Mouse (Mus musculus): ENCODE data around the gene Lcn5. TPM values are rescaled to one million over a fixed set of nuclear protein-coding genes. Genes with fewer than 3 reads are reported as not detected.

The Lcn5 gene
- total and polyA plus RNA-seq, 3 experiments = not detected

DNA sequence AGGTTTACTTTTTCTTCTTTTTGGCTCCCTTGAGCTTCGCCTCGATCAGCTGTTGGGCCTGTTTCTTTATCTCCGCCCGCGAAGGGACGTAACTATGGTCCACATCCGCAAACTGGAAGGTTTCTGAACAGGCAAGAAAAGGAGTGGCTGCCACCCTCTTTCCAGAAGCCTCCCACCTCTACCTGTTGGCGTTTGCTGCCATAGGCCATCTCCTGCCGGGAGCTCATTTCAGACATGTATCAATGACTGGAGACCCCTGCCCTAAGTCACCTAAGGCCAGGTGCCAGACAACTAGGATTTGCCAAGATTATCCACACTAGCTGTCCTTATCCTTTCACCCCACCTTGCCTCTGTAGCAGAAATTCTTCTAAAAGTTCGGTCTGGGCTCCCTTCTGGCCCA is 49.1 kb upstream of the Lcn5 start (continued):
- TF ChIP-seq ETS1 (IDR thresholded peaks at IDR 0.05; ENCODE audit: low read depth, low read length) (peak; percentile 71; the same call in 1 of the 2 replicates), MAX (IDR thresholded peaks at IDR 0.05; ENCODE audit: low read length) (no peak; the same call in 1 of the 2 replicates), TAL1 (IDR thresholded peaks at IDR 0.05; ENCODE audit: low read length) (no peak), BHLHE40 (IDR thresholded peaks at IDR 0.05; ENCODE audit: borderline replicate concordance, low read depth, low read length) (no peak), E2F4 (IDR thresholded peaks at IDR 0.05; ENCODE audit: borderline replicate concordance, low read depth, low read length) (peak; percentile 3; the same call in 1 of the 2 replicates), GATA1 (IDR thresholded peaks at IDR 0.05; ENCODE audit: low read depth, low read length) (no peak; the same call in 1 of the 2 replicates), CTCF (IDR thresholded peaks at IDR 0.05 in 2 of 3, conservative IDR thresholded peaks at IDR 0.05 in 1 of 3; ENCODE audit: control insufficient read depth in 1 of 3, insufficient read depth in 1 of 3, low read depth in 2 of 3, low read length in 3 of 3, poor library complexity in 1 of 3, severe bottlenecking in 1 of 3) (no peak), POLR2AphosphoS2 (IDR thresholded peaks at IDR 0.05; ENCODE audit: low read length) (no peak), RCOR1 (IDR thresholded peaks at IDR 0.05; ENCODE audit: low read depth, low read length) (no peak)

GRCm38 (mm10) chr2:25616398-25616797 is 41.4 kb upstream of the Lcn5 start:
- Histone ChIP-seq H3K27me3 (ENCODE audit: control insufficient read depth in 1 of 2, insufficient read depth in 2 of 2, low read length in 2 of 2) (no peaks in the 10 kb centered on the region), H3K4me1 (ENCODE audit: control insufficient read depth in 1 of 2, insufficient read depth in 2 of 2, low read length in 2 of 2) (peaks cover 0 to 14% of the 10 kb centered on the region in 2 experiments; a peak in 3 of 4 replicates), H3K9ac (ENCODE audit: control insufficient read depth, low read depth, low read length, poor library complexity, severe bottlenecking) (no peak overlapping the region), H3K4me3 (ENCODE audit: control insufficient read depth in 1 of 2, insufficient read depth in 1 of 2, low read depth in 2 of 2, low read length in 2 of 2) (no peak overlapping the region), H3K36me3 (ENCODE audit: control insufficient read depth in 1 of 2, insufficient read depth in 2 of 2, low read length in 2 of 2) (peaks cover 0 to 5% of the 10 kb centered on the region in 2 experiments; a peak in 2 of 4 replicates), H3K27ac (ENCODE audit: control insufficient read depth, low read depth, low read length) (no peak overlapping the region), H3K9me3 (replicated peaks; ENCODE audit: insufficient read depth, low read length) (no peaks in the 10 kb centered on the region), H3K79me2 (ENCODE audit: control insufficient read depth, insufficient read depth, low read length, poor library complexity) (no peaks in the 10 kb centered on the region)
- DNase-seq (ENCODE audit: low read depth, low spot score) = no peak
- TF ChIP-seq MAX (IDR thresholded peaks at IDR 0.05; ENCODE audit: low read length) = no peak
- TF ChIP-seq ZKSCAN1 (IDR thresholded peaks at IDR 0.05; ENCODE audit: low read depth, low read length) = no peak
- no peak for TF ChIP-seq TAL1 (IDR thresholded peaks at IDR 0.05; ENCODE audit: low read length)
- no peak for TF ChIP-seq MYB (IDR thresholded peaks at IDR 0.05; ENCODE audit: low read depth, low read length)
- no peak for TF ChIP-seq TBP (IDR thresholded peaks at IDR 0.05; ENCODE audit: low read depth, low read length)
- TF ChIP-seq MYC (IDR thresholded peaks at IDR 0.05; ENCODE audit: low read depth, low read length) = no peak
- no peak for TF ChIP-seq MXI1 (IDR thresholded peaks at IDR 0.05; ENCODE audit: low read depth, low read length)
- no peak for TF ChIP-seq GABPA (IDR thresholded peaks at IDR 0.05; ENCODE audit: low read depth, low read length)
- TF ChIP-seq MEF2A (IDR thresholded peaks at IDR 0.05; ENCODE audit: extremely low read depth, insufficient replicate concordance, low read depth, low read length, poor library complexity, severe bottlenecking) = no peak

DNA sequence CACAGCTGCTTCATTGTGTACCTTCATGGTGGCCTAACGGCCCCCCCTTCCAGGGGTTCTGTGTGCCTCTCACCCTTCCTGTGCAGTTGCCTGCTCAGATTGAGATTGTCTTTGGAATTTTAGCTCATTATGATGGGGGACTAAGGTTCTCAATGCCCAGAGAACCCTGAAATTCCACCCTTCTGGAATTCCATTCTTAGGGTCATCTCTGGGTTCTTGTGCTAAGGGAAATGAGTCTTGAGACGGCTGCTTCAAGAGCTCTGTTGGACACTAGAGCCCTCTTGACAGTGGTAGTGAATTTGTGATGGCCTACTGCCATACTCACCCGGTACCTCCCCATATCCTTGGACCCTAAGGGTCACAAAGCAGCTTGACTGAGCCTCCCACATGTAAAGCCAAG is 40.2 kb upstream of the Lcn5 start, which contains the start of gene Ccdc183:
TSS of gene Ccdc183 (minus strand) at position 101 of the 400 bp plus-strand sequence.
- peaks cover 0 to 22% of the 10 kb centered on the region in 2 experiments; a peak in 3 of 4 replicates for H3K4me1 ChIP-seq (ENCODE audit: control insufficient read depth in 1 of 2, insufficient read depth in 2 of 2, low read length in 2 of 2)
- no peak for DNase-seq (ENCODE audit: low read depth, low spot score)
- H3K9ac ChIP-seq (ENCODE audit: control insufficient read depth, low read depth, low read length, poor library complexity, severe bottlenecking) = no peak within 1 kb of the TSS
- no peaks in the 10 kb centered on the region for H3K79me2 ChIP-seq (ENCODE audit: control insufficient read depth, insufficient read depth, low read length, poor library complexity)
- H3K27me3 ChIP-seq (ENCODE audit: control insufficient read depth in 1 of 2, insufficient read depth in 2 of 2, low read length in 2 of 2) = no peaks in the 10 kb centered on the region
- peaks cover 0 to 5% of the 10 kb centered on the region in 2 experiments; a peak in 2 of 4 replicates for H3K36me3 ChIP-seq (ENCODE audit: control insufficient read depth in 1 of 2, insufficient read depth in 2 of 2, low read length in 2 of 2)
- no peak within 1 kb of the TSS for H3K27ac ChIP-seq (ENCODE audit: control insufficient read depth, low read depth, low read length)
- no peaks in the 10 kb centered on the region for H3K9me3 ChIP-seq (replicated peaks; ENCODE audit: insufficient read depth, low read length)
- no peak for TF ChIP-seq MYB (IDR thresholded peaks at IDR 0.05; ENCODE audit: low read depth, low read length)
- no peak for TF ChIP-seq ELF1 (IDR thresholded peaks at IDR 0.05; ENCODE audit: low read depth, low read length)
- TF ChIP-seq SMC3 (IDR thresholded peaks at IDR 0.05; ENCODE audit: low read depth, low read length) = no peak
- no peak for TF ChIP-seq USF1 (IDR thresholded peaks at IDR 0.05; ENCODE audit: low read depth, low read length)
- TF ChIP-seq TBP (IDR thresholded peaks at IDR 0.05; ENCODE audit: low read depth, low read length) = no peak
- no peak for TF ChIP-seq UBTF (IDR thresholded peaks at IDR 0.05; ENCODE audit: borderline replicate concordance, insufficient read depth, low read depth, low read length)
- no peak for TF ChIP-seq MEF2A (IDR thresholded peaks at IDR 0.05; ENCODE audit: extremely low read depth, insufficient replicate concordance, low read depth, low read length, poor library complexity, severe bottlenecking)
- no peak for TF ChIP-seq ZKSCAN1 (IDR thresholded peaks at IDR 0.05; ENCODE audit: low read depth, low read length)
- TF ChIP-seq GABPA (IDR thresholded peaks at IDR 0.05; ENCODE audit: low read depth, low read length) = no peak
- no peak for TF ChIP-seq CHD2 (IDR thresholded peaks at IDR 0.05; ENCODE audit: low read length)
- TF ChIP-seq RAD21 (IDR thresholded peaks at IDR 0.05; ENCODE audit: low read depth, low read length) = no peak
- TF ChIP-seq TAL1 (IDR thresholded peaks at IDR 0.05; ENCODE audit: low read length) = no peak
- TF ChIP-seq RCOR1 (IDR thresholded peaks at IDR 0.05; ENCODE audit: low read depth, low read length) = no peak
- TF ChIP-seq ZMIZ1 (IDR thresholded peaks at IDR 0.05; ENCODE audit: low read depth, low read length) = no peak
- no peak within 1 kb of the TSS for H3K4me3 ChIP-seq (ENCODE audit: control insufficient read depth in 1 of 2, insufficient read depth in 1 of 2, low read depth in 2 of 2, low read length in 2 of 2)

Data from MEL (cell line).